Mouse (Mus musculus): ENCODE data around the gene Lefty1. TPM values are rescaled to one million over a fixed set of nuclear protein-coding genes. Genes with fewer than 3 reads are reported as not detected.
A peak's percentile ranks its signal among the peaks of the same experiment; 100 is the strongest.
"Not testable (repeated sequence)": the region's sequence is repeated elsewhere in the genome, so short reads cannot be mapped to it uniquely, and the experiment has no call there.

Gene Lefty1
- 1 to 10 TPM; 6.6 to 8.4 (median 7.8) TPM for total RNA-seq (2022)

DNA sequence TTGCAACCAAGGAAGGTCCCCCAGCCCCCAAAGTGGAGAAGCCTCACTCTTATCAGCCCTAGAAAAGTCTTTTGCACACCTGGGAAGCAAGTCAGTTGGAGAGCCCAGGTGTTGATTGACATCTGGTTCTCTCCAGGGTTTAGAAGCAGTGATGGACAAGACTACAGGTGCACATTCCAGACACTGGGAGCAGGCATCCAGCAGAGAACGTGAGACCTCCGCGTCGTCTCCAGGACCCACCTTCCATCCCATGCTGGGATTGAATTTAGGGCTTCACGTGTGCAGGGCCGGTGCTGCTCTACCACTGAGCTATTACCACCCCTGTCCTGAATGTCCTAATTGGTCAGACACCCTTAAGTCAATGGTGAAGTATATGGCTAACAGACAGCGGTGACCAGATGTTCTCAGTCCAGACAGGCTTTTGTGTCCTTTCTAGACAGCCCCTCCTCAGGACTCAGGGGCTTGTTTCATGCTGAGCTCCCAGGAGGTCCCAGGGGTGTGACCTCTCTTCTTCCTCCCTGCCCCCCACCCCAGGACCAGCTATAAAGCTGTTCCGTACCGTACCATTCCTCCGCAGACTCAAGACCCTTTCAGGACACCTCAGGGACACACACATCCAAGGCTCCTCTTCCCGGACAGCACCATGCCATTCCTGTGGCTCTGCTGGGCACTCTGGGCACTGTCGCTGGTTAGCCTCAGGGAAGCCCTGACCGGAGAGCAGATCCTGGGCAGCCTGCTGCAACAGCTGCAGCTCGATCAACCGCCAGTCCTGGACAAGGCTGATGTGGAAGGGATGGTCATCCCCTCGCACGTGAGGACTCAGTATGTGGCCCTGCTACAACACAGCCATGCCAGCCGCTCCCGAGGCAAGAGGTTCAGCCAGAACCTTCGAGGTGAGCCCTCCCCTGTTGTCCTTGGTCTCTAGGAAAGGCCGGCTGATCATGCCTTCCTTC, at the start of gene Lefty1:
Lefty1 (plus strand) TSS at position 556 of the 953 bp plus-strand sequence.
- no peak for DNase-seq (ENCODE audit: low spot score in 2 of 2)

DNA sequence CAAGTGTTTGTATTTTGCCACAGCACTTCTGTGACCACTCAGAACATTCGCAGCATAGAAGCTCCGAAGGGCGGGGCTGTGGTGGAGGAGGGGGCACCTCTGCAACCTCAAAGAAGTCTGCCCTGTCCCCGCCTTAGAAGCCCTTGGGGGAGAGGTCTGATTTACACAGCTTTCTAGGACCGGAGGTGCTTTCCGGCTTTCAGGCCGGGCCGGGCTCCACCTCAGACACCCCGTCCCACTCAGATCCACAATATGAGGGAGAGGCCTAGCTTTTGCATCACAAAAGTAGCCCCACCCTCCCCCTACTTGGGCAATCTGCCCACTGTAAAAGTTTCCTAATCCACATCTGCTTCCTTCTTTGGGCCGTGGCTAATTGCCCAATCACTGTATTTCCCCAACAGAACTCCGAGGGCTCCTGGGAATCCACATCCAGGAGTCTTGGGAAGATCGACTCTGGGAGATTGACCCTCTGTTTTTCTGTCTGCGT, 46.2 kb upstream of the Lefty1 start:
- no peak for DNase-seq (ENCODE audit: low spot score in 2 of 2)

DNA sequence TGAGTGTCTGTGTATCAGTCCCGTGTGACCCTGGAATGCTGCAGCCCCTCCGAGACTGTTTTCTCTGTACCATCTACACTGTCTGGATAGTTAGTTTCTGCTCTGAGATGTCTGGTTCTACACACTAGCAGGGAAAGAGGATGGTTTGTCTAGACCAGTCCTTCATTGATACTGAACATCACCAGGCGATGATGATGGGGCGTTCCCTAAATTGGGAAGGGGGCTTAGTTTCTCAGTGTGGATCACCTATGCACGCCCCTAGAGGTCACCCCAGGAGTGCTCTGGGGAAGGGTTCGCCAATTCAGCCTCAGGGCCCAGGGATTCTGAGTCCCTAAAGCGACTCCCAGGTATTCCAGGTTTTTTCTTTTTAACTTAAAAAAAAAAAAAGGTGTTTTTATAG, 45.6 kb upstream of the Lefty1 start:
- DNase-seq (ENCODE audit: low spot score in 2 of 2) = no peak

DNA sequence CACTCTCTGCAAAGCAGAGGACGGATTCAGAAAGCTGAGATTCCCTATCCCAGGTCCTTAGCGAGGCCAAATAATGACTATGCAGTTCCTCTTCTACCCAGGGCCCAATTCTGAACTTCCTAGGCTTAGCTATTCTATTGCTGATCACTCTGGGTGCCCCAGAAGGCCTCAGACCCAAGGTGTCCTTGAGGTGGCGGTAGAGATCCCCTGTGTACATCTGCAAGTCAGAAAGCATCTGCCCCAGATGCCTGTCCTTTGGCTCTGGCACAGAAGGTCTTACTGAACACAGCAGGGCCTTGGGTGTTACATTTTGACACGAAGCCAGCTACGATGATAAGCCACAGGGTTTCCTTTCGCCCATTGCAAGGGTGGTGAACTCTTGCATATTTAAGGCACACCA, 45.0 kb upstream of the Lefty1 start:
- no peak for DNase-seq (ENCODE audit: low spot score in 2 of 2)

DNA sequence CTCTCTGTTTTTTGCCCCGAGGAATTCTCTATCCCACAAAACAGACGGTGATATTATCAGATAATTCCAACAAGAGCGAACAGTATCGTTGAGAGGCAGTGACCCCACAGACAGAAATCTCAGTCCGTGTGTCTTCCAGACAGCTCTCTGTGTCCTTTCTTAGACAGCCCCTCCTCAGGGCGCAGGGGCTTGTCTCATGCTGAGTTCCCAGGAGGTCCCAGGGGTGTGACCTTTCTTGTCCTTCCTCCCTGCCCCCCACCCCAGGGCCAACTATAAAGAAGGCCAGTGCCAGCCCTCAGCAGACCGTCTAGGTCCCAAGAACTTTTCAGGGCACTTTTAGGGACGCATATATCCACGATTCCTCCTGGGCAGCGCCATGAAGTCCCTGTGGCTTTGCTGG, 42.0 kb upstream of the Lefty1 start, which contains the start of gene Lefty2:
Lefty2 (plus strand) TSS at position 301 of the 400 bp plus-strand sequence.
- no peak for DNase-seq (ENCODE audit: low spot score in 2 of 2)

DNA sequence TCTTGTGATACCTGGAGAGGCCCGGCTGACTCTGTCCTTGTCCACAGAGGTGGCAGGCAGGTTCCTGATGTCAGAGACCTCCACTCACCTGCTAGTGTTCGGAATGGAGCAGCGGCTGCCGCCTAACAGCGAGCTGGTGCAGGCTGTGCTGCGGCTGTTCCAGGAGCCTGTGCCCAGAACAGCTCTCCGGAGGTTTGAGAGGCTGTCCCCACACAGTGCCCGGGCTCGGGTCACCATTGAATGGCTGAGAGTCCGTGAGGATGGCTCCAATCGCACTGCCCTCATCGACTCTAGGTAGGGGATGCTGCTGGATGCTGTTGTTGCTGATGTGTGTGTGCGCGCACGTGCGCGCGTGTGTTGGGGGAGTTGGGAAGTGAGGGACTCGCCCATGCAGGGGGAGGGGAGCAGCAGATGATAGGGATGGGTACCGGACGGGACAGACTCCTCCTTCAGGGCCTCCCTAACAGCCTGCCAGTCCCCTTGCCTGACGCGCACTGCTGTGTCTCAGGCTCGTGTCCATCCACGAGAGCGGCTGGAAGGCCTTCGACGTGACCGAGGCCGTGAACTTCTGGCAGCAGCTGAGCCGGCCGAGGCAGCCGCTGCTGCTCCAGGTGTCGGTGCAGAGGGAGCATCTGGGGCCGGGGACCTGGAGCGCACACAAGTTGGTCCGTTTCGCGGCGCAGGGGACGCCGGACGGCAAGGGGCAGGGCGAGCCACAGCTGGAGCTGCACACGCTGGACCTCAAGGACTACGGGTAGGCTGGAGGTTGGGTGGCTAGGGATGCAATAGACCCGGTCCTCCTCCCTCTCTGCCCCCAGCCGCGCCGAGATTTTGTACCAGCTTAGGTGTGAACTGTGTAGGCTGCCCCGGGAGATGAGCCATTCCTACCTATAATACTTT, 40.5 kb upstream of the Lefty1 start:
- not testable (repeated sequence) for DNase-seq (ENCODE audit: low spot score in 2 of 2)

DNA sequence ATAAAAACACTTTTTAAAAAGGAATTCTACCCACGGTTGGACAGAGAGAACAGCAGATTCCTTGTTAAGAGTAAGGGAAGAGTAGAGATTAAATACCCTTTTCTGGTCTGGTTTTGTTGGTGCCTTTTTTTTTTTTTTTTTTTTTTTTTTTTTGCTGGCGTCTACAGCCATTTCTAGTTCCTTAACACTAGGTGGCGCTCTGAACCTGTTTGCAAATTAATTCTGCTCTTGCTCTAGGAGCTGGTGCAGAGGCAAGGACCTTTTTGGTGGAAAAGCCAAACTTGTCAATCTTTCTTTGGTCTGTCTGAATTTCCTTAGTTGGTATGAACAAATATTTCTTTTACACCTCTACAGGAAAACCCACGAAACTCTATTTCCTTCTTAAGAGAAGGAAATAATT, 33.7 kb upstream of the Lefty1 start:
- DNase-seq (ENCODE audit: low spot score in 2 of 2) = no peak

DNA sequence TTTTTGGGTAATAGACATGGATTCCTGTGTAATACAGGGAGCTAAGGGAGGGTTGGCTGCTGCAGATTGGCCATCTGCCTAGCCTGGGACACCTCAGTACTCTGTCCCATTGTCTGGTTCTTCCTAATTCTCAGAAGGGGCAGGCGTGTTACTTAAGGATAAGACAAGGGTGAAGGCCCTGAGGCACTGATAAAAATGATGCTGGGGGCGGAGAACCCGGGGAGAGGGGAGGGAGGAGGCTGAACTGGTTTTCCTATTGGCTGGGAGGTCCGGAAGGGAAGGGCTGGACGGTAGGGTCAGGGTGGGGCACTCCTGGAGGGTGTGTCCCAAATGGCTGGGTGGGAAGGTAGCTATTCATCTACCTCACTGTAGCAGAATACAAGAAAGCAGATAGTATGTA, 31.9 kb upstream of the Lefty1 start:
- DNase-seq (ENCODE audit: low spot score in 2 of 2) = no peak

DNA sequence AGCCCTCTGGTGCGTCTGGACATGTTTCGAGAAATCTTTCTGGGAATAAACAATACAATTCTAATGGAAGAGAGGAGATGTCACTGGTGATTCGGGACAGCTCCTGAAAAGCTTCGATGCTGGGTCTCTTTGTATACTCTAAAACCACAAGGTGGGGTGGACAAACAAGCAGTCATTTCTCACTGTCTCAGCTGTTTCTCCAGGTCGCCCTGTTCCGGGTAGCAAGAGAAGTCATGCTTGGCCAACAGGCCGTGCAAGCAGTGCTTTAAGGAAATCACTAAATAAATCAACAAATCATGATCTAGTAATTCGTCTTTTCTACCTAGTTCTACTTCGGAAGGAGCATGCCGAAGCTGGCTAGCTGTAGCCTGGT, 31.2 kb upstream of the Lefty1 start:
- DNase-seq (ENCODE audit: low spot score in 2 of 2) = no peak

DNA sequence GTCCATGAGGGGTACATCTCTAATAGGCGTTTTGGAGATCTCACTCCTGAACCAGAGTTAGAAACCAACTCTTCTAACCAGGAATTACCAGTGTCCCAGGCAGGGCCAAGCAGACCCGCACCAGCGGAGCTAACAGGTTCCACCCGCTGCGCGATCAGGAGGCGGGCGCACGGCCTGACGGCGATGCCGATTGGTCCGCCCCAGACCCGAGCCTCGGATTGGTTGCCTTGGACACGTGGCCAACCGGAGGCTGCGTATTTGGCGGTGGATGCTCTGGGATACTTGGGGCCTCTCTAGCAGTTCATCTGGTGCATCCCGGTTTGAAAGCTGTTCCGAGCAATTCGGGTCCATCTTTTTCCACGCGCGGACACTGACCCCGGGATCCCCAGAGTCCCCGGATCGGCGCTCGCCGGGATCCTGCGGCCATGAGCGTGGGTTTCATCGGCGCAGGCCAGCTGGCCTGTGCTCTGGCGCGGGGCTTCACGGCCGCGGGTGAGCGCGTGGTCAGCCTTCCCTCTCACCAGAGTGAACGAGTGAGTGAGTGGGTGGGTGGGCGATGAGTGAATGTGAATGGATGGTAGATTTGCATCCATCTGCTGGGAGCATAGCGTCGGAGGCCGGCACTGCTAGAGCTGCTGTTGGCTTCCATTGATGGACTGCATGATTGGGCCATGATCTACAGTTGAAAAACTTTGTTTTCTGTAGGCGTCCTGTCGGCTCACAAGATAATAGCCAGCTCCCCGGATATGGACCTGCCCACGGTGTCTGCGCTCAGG, 30.6 kb upstream of the Lefty1 start, which contains the start of gene Pycr2:
Pycr2 (plus strand) TSS at position 255 of the 776 bp plus-strand sequence.
- DNase-seq (ENCODE audit: low spot score in 2 of 2) = peak; percentile 91 to 94

DNA sequence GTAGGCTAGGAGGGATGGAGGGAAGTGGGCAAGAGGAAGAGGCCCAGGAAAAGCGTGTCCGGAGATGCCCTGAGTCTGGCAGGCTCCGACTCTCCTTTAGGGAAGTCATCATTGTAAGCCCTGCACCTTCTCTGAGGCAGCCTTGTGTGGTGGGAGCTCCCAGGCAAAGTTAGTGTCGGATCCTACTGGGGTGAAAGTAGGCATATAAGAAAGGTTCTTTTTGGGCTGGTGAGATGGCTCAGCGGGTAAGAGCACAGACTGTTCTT, 30.1 kb upstream of the Lefty1 start:
- no peak for DNase-seq (ENCODE audit: low spot score in 2 of 2)

DNA sequence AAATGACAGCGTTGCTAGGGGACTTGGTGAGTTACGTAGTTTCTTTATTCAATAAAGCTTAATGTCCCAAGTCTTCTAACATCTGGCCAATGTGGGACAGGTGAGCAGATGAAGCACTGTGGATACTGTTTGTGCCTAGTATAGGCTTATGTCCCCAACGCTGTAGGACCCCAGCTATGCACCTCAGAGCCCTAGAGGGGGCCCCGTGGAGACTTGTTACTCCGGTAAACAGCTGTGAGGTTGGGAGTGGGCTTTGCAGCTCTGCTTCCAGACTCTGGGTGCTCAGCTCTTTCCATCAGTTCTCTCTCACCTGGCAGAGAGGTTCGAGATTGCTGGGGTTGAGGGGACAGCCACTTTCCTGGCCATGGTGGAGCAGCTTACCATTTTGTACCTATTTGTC, 29.5 kb upstream of the Lefty1 start:
- DNase-seq (ENCODE audit: low spot score in 2 of 2) = no peak

DNA sequence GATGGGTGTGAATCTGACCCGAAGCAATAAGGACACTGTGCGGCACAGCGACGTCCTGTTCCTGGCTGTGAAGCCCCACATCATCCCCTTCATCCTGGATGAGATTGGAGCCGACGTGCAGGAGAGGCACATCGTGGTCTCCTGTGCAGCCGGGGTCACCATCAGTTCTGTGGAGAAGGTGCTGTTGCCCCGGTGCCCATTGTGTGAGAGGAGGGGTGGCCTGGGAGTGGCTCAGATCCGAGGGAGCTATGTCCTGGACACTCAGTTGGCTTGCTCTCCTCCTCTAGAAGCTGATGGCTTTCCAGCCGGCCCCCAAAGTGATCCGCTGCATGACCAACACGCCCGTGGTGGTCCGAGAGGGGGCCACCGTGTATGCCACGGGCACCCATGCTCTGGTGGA, 28.9 kb upstream of the Lefty1 start:
- DNase-seq (ENCODE audit: low spot score in 2 of 2) = no peak

DNA sequence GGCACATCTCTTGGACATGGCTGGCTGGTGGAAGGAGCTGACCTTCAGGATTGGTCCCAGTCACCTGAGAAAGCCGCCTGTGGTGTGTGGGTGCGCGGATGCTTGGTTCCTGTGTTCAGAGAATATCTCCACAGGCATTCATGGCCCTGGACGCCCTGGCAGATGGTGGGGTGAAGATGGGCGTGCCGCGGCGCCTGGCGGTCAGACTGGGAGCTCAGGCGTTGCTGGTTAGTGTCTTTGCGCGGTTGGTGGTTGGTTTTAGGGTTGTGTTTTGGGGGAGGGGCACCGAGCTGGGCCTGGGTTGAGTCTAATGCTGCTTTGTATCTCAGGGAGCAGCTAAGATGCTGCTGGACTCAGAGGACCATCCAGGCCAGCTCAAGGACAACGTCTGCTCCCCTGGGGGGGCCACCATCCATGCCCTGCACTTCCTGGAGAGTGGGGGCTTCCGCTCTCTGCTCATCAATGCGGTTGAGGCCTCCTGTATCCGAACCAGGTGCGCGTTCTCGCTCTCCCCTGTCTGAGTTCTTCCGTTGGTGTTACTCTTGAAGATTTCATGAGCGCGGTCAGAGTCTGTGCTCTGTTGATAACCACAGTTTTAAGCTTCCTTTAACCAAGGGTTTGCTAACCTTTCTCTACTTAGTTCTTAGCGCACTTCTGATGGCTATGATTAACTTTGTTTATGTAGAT, 28.2 kb upstream of the Lefty1 start:
- DNase-seq (ENCODE audit: low spot score in 2 of 2) = no peak

DNA sequence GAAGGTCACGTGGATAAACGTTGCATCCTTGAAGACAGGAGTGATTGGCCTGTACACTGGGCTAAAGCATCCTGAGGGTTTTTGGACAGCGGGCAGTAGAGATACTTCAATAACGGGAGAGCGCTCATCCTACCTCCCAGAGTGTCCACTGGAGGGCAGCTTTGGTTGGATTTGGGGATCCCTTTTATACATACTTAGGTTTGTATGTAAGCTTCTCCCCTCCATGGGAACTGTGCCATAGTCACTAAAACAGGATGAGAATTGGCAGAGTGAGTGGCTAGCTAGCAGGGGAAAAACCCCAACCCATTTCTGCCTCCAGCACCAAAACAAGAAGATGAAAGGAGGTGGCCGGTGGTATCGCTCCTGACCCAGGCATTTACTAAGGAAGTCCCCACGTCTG, 23.7 kb upstream of the Lefty1 start:
- no peak for DNase-seq (ENCODE audit: low spot score in 2 of 2)

DNA sequence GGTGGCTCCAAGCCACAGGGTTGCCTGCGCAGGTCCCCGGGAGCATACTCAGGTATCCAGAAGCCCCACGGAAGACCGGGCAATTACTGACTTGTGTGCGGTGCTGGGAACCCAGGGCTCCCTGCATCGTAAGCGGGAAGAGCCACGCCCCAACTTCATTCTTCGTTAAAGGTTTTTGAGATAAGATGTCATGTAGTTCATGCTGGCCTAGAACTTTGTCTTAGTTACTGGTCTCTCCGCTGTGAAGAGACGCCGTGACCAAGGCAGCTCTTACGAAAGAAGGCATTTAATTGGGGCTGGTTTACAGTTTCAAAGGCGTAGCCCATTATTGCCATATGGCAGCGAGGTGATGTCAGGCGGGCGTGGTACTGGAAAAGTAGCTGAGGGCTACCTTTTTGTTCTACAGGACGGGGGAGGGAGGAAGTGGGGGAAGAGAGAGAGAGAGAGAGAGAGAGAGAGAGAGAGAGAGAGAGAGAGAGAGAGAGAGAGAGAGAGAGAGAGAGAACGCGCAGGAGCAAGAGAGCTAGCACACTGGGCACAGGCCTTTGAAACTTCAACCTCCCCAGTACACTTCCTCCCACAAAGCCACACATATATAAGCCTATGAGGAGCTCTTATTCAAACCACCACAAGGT, 23.1 kb upstream of the Lefty1 start:
- DNase-seq (ENCODE audit: low spot score in 2 of 2) = no peak

DNA sequence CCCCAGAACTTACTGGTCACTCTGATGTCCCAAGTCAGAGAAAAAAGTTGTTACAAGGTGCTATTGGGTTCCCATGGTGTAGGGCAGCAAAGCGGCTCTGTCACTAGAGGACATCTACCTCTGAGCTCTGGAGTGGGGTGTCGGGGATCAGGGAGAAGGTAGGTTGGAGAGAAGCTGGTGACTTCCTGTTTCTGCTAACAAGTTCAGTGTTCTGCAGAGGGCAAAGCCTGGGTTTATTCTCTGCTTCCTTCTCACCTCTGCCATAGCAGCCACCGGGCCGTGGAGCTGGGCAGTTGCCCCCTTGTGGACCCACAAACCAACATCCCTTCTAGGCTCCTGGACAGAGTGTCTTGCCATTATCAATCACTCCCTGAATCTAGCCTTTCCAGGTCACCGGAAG, 22.0 kb upstream of the Lefty1 start:
- no peak for DNase-seq (ENCODE audit: low spot score in 2 of 2)

DNA sequence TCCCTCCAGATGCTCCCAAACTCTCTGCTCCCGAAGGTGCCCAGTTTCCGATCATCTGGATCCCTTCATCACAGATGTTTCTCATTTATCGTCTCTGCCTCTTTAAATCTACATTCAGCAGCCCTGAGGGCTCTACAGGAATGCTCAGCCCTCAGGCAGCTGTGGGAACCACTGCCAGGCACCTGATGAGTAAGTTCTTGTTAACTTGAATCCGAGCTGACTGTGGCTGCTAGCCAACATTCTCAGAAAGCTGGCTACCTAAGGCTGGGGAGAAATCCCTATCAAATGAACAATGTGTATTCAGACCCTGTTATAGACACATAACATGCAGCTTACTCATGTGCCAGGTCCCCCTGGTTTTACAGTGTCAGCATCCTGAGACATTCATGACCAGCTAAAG, 21.0 kb upstream of the Lefty1 start:
- DNase-seq (ENCODE audit: low spot score in 2 of 2) = no peak

DNA sequence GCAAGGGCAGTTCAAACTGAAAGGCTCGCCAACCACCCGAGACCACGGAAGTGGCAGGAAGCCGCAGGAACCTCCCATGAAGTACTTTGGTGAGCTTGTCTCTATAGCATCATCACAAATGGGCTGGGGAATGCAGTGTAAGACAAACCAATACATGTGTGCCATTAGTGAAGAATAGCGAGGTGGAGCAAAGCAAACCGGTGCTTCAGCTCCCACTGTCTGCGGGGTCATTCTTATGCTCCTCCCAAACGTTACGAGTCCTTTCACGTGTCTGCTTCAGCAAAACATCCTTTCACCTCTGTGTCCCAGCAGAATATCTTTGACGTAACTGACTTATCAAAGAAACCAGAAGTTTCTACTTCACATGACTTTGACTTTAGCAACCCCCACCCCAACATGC, 18.4 kb upstream of the Lefty1 start:
- no peak for DNase-seq (ENCODE audit: low spot score in 2 of 2)

DNA sequence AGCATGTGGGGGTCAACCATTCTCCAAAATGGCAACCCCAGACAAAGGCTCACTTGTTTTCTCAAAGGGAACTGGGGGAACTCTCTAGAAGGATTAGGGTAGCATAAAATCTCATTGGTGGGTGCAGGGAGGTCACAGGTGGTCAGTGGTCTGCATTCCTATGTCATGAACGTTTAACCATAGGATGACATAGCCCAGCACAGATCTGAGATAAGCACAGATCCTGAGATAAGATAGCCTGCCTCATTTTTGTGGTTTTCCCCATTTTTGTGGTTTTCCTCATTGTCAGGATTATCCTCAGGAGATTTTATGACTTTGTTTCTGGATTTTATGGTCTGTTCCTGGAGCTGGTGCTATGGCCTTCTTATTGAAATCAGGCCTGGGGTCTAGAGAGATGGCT, 17.8 kb upstream of the Lefty1 start:
- DNase-seq (ENCODE audit: low spot score in 2 of 2) = no peak
